Mouse (Mus musculus) bone marrow, adult 2 months (tissue): Measurements from ENCODE around the gene Vps37b.

Experiments used
- CTCF ChIP-seq: fragments of 200-500 bp; IDR thresholded peaks from 2 replicates; pipeline ENCODE4 v1.5.1; 2011; ENCODE audit warnings: low read length, control low read depth; ENCODE audit not compliant: control insufficient read depth, insufficient read depth
- POLR2A ChIP-seq: fragments of 200-500 bp; IDR thresholded peaks from 2 replicates; pipeline ENCODE4 v1.6.1; 2011; ENCODE audit warnings: low read depth, mild to moderate bottlenecking, control low read depth, low read length, borderline replicate concordance; ENCODE audit not compliant: control insufficient read depth

- no peak for TF ChIP-seq CTCF
- TF ChIP-seq POLR2A: no peak
These were observed 12.5 kb downstream of the Vps37b start for GRCm38 (mm10) chr5:124019348-124020216.
